Mouse (Mus musculus): ENCODE data around the gene R3hdml.

DNA sequence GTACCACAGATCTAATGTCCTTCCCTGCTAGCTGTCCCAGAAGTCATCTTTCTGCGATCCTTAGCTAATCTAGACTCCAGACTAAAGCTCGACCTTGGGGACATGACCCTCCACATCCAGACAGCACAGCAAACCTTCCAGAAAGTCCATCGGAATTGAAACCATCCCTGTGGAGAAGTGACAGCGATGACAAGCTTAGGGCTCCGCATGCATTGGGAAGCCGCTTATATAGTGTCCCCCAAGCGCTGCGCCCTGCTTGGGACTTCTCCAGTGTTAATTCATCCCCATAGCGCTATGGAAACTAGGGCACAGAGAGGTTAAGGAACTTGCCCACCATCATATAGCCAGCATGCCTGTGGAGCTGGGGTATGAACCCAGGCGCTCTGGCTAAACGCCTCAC lies 29.3 kb upstream of the R3hdml start:
- no peak for TF ChIP-seq CTCF (IDR thresholded peaks at IDR 0.05; ENCODE audit: low read depth)
- TF ChIP-seq EP300 (IDR thresholded peaks at IDR 0.05; ENCODE audit: low read depth): no peak

All from liver, embryonic 14.5 days (tissue).